Mouse (Mus musculus) thymus, adult 2 months (tissue): ENCODE results near the gene Shc2. TPM values are rescaled to one million over a fixed set of nuclear protein-coding genes. Genes with fewer than 3 reads are reported as not detected.

ENCODE experiments used
- DNase-seq: peaks from one replicate; pipeline ENCODE4 v3.0.0; 2021
- H3K27ac ChIP-seq: fragments of 200-500 bp; 2 replicates; pipeline ENCODE4 v1.5.1; 2012; ENCODE audit warnings: low read length, control low read depth; ENCODE audit not compliant: control insufficient read depth, insufficient read depth
- H3K27me3 ChIP-seq: fragments of 200-500 bp; 2 replicates; pipeline ENCODE4 v1.6.1; 2012; ENCODE audit warnings: mild to moderate bottlenecking, low read length, moderate library complexity, mixed read lengths; ENCODE audit not compliant: control insufficient read depth, insufficient read depth
- H3K36me3 ChIP-seq: fragments of 200-500 bp; 2 replicates; pipeline ENCODE4 v1.6.1; 2012; ENCODE audit warnings: mild to moderate bottlenecking, low read length, moderate library complexity; ENCODE audit not compliant: control insufficient read depth, insufficient read depth
- H3K4me1 ChIP-seq: fragments of 200-500 bp; replicated peaks from 2 replicates; pipeline ENCODE4 v1.6.1; 2012; ENCODE audit warnings: low read length; ENCODE audit not compliant: control insufficient read depth, insufficient read depth
- H3K4me3 ChIP-seq: fragments of 200-500 bp; 2 replicates; pipeline ENCODE4 v1.5.1; 2012; ENCODE audit warnings: mild to moderate bottlenecking, low read length, control low read depth, moderate library complexity; ENCODE audit not compliant: control insufficient read depth, insufficient read depth
- CTCF ChIP-seq: fragments of 200-500 bp; IDR thresholded peaks from 2 replicates; pipeline ENCODE4 v1.5.1; 2012; ENCODE audit warnings: mild to moderate bottlenecking, control low read depth, low read length, moderate library complexity, borderline replicate concordance; ENCODE audit not compliant: control insufficient read depth, poor library complexity, insufficient read depth; ENCODE audit errors: extremely low read depth
- POLR2A ChIP-seq: fragments of 200-500 bp; IDR thresholded peaks from 2 replicates; pipeline ENCODE4 v1.6.1; 2012; ENCODE audit warnings: mild to moderate bottlenecking, low read length, control low read depth, moderate library complexity; ENCODE audit not compliant: control insufficient read depth, poor library complexity, insufficient read depth; ENCODE audit errors: extremely low read depth
- WGBS: fragments of 180-500 bp; shearing (Covaris S2); methylation state at CpG from one replicate; pipeline ENCODE4 v1.1.7; 2018; 5-methylcytosine and 5-hydroxymethylcytosine counted together
- polyA plus RNA-seq: library from polyadenylated mRNA; depleted of rRNA; stranded (reverse); fragments of >200 nt; gene quantifications from 2 replicates; pipeline ENCODE4 v1.2.3, GENCODE M21; 2012

Gene Shc2
- polyA plus RNA-seq, 1 experiment = 1.2 TPM

GRCm38 (mm10) chr10:79597936-79598230, 39.8 kb downstream of the Shc2 start:
- Histone ChIP-seq H3K36me3 (no peaks in the 10 kb centered on the region), H3K4me3 (no peak overlapping the region), H3K27me3 (no peaks in the 10 kb centered on the region; the same call in 1 of the 2 replicates), H3K4me1 (no peaks in the 10 kb centered on the region), H3K27ac (no peak overlapping the region)
- no peak for TF ChIP-seq CTCF
- TF ChIP-seq POLR2A = no peak
- no peak for DNase-seq
- WGBS = 87% methylated on average over 4 of the region's 4 CpGs

- no peaks in the 10 kb centered on the region for H3K36me3 ChIP-seq
- no peak for DNase-seq
- H3K4me3 ChIP-seq = no peak overlapping the region
- H3K4me1 ChIP-seq = no peaks in the 10 kb centered on the region
- H3K27me3 ChIP-seq = no peaks in the 10 kb centered on the region; the same call in 1 of the 2 replicates
- 25% methylated on average over 13 of the region's 13 CpGs for WGBS
- H3K27ac ChIP-seq = no peak overlapping the region
- TF ChIP-seq POLR2A (no peak), CTCF (no peak)
Observed at GRCm38 (mm10) chr10:79597051-79597935, 40.4 kb downstream of the Shc2 start.

- Histone ChIP-seq H3K27ac (no peak overlapping the region), H3K27me3 (no peaks in the 10 kb centered on the region; the same call in 1 of the 2 replicates)
- no peak for TF ChIP-seq POLR2A
- no peak for TF ChIP-seq CTCF
Observed at GRCm38 (mm10) chr10:79595590-79595929, 42.2 kb downstream of the Shc2 start.

DNA sequence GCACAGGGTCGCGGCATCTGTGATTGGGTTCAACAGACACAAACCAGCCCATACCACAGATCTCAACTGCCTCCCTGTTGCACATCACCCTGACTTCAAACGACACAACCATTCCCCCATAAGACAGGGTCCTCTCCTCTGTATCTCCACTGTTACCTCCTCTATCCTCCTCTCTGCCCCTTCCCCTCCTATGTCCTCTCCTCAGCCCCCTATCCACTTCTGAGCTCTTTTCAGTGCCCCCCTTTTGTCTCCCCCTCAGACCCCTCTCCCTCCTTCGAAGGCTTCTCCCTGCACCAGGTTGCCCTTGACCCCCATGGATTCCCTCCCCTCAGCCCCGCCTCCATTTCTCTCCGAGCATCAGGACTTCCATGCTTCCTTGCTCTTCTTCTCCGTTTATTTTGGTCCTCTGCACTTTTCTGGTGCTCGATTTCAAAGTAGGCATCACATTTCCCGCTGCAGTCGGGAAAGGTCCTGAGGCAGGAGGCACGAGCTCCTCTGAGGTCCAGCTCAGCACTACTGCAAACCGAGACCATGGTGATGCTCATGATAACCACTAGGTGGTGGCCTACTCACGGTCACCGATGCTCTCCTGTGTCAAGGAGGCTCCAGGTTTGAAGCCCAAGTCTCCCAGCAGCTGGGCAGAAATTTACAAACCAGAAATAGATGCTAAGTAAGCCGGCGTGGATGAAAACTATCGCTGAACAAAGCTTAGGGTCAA, 42.7 kb downstream of the Shc2 start:
- H3K27me3 ChIP-seq = no peaks in the 10 kb centered on the region; the same call in 1 of the 2 replicates
- 21% methylated on average over 17 of the region's 17 CpGs for WGBS

More at GRCm38 (mm10) chr10:79595590-79595929, 42.2 kb downstream of the Shc2 start:
- Histone ChIP-seq H3K36me3 (no peaks in the 10 kb centered on the region), H3K4me3 (no peak overlapping the region), H3K4me1 (no peaks in the 10 kb centered on the region)
- 73% methylated on average over 8 of the region's 8 CpGs for WGBS
- no peak for DNase-seq

DNA sequence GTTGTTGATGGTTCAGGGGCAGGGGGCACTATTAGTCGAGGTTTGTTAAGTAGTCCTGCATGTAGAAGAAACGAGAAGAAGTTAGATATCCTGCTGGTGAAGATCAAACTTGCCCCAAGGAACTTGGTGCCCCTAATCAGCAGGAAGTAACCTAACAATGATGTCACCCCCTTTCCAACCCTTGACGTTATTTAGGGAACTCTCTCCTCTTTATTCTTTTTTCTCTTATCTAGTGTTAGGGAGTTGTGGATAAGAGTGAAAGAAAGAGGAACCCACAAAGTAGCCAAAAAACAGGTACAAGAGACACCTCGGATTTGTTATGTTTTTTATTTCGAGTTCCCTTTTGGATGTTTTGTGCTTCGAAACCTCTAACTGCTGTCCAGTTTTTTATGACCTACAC, 43.6 kb downstream of the Shc2 start:
- Histone ChIP-seq H3K36me3 (no peaks in the 10 kb centered on the region), H3K27me3 (no peaks in the 10 kb centered on the region; the same call in 1 of the 2 replicates), H3K27ac (no peak overlapping the region), H3K4me3 (no peak overlapping the region), H3K4me1 (no peaks in the 10 kb centered on the region)
- TF ChIP-seq POLR2A (no peak), CTCF (no peak)
- WGBS = 23% methylated on average over 6 of the region's 6 CpGs
- DNase-seq = no peak

More for the DNA sequence above, 42.7 kb downstream of the Shc2 start:
- TF ChIP-seq POLR2A (no peak), CTCF (peak; percentile 69; the same call in 1 of the 2 replicates)
- no peaks in the 10 kb centered on the region for H3K36me3 ChIP-seq
- no peaks in the 10 kb centered on the region for H3K4me1 ChIP-seq
- no peak overlapping the region for H3K4me3 ChIP-seq
- DNase-seq = peak; percentile 29
- no peak overlapping the region for H3K27ac ChIP-seq

DNA sequence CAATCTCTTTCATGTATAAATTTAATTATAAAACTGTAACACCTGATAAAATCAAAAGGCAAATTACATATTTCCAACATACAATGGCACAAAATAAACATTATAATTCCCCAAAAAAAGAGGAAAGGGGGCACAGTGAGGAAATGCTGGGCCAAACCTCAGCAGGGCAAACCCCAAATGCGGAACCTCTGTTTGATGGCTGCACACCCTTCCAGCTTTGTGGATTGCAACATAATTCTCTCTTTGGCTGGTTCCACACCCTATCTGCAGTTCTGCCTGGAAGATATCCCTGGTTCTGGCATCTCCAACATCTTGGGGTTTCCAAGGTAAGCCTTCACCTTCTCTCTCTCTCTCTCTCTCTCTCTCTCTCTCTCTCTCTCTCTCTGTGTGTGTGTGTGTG, 47.0 kb downstream of the Shc2 start:
- TF ChIP-seq CTCF (no peak), POLR2A (no peak)
- no peak overlapping the region for H3K27ac ChIP-seq
- H3K4me3 ChIP-seq = no peak overlapping the region
- no peak for DNase-seq
- H3K27me3 ChIP-seq = no peaks in the 10 kb centered on the region
- H3K36me3 ChIP-seq = no peaks in the 10 kb centered on the region
- 78% methylated on average over 1 of the region's 1 CpGs for WGBS
- H3K4me1 ChIP-seq = no peaks in the 10 kb centered on the region

- Histone ChIP-seq H3K36me3 (no peaks in the 10 kb centered on the region), H3K27me3 (no peaks in the 10 kb centered on the region), H3K27ac (no peak overlapping the region), H3K4me3 (no peak overlapping the region), H3K4me1 (no peaks in the 10 kb centered on the region)
- WGBS = 46% methylated on average over 4 of the region's 4 CpGs
- TF ChIP-seq POLR2A = no peak
- TF ChIP-seq CTCF = no peak
- no peak for DNase-seq
Observed at GRCm38 (mm10) chr10:79587752-79588126, 50.0 kb downstream of the Shc2 start.
